Mouse (Mus musculus) testis, adult 2 months (tissue): ENCODE data around the gene Gm10300.

Experiments used
- CTCF ChIP-seq: fragments of 200-500 bp; IDR thresholded peaks from 2 replicates; pipeline ENCODE4 v1.5.1; 2012; ENCODE audit warnings: low read depth, mild to moderate bottlenecking, inconsistent platforms, low read length, moderate library complexity; ENCODE audit not compliant: control insufficient read depth, insufficient read depth, insufficient replicate concordance
- POLR2A ChIP-seq: fragments of 200-500 bp; IDR thresholded peaks from 2 replicates; pipeline ENCODE4 v1.6.1; 2012; ENCODE audit warnings: low read depth, mild to moderate bottlenecking, inconsistent platforms, low read length, moderate library complexity; ENCODE audit not compliant: control insufficient read depth

GRCm38 (mm10) chr4:132041471-132042332 is 32.8 kb upstream of the Gm10300 start:
- TF ChIP-seq POLR2A (no peak), CTCF (no peak)
